ENCODE assay signal across 17 mouse cellular contexts in genomic region chr3:104769135-104769534, GRCm38 (mm10). TPM values are rescaled to one million over a fixed set of nuclear protein-coding genes. Genes with fewer than 3 reads are reported as not detected.
"Had no signal": no experiment of that assay in that cellular context is flagged by ENCODE, and none has a peak within 500 bp of the region (broad histone marks: within the 10 kb centered on the region; RNA-seq: fewer than 3 reads in every experiment).

No protein-coding gene starts in this region.

- H3K4me3 ChIP-seq: left cerebral cortex, adult 2 months; limb, embryonic 15.5 days; megakaryocyte, embryonic 14.5 days; midbrain, embryonic 13.5 days; myocyte; neural tube, embryonic 15.5 days; stomach, embryonic 15.5 days had no signal

- DNase-seq: kidney, adult 8-10 months; lung, embryonic 14.5 days; lung, postnatal 10 days; thymus, adult 2 months; thymus, postnatal 25 days had no signal

- H3K4me2 ChIP-seq: limb, embryonic 15.5 days; lung, embryonic 14.5 days; midbrain, embryonic 13.5 days; neural tube, embryonic 15.5 days; stomach, embryonic 15.5 days had no signal

- H3K9ac ChIP-seq: limb, embryonic 15.5 days; lung, embryonic 14.5 days; midbrain, embryonic 13.5 days; neural tube, embryonic 15.5 days; stomach, embryonic 15.5 days had no signal

- H3K27me3 ChIP-seq: limb, embryonic 15.5 days; neural tube, embryonic 15.5 days; stomach, embryonic 15.5 days had no signal

- H3K4me1 ChIP-seq: midbrain, embryonic 13.5 days; neural tube, embryonic 15.5 days; stomach, embryonic 15.5 days had no signal

- H3K27ac ChIP-seq: left cerebral cortex, adult 2 months; limb, embryonic 15.5 days; macrophage; midbrain, embryonic 13.5 days; neural tube, embryonic 15.5 days; stomach, embryonic 15.5 days had no signal

- H3K36me3 ChIP-seq: limb, embryonic 15.5 days; midbrain, embryonic 13.5 days; neural tube, embryonic 15.5 days; stomach, embryonic 15.5 days had no signal

- H3K9me3 ChIP-seq: limb, embryonic 15.5 days; megakaryocyte, embryonic 14.5 days; midbrain, embryonic 13.5 days; neural tube, embryonic 15.5 days; stomach, embryonic 15.5 days had no signal

- ATAC-seq: intestine, postnatal 0 days; midbrain, embryonic 13.5 days had no signal

RNA-seq across cellular contexts. Expression of gene Fam19a3, which starts 12.5 kb away (rescaled TPM):
- total RNA-seq: layer of hippocampus, postnatal 25 days; left cerebral cortex, postnatal 14 days had no signal
- polyA plus RNA-seq: lung, embryonic 14.5 days; macrophage; midbrain, embryonic 13.5 days; myocyte; neural tube, embryonic 11.5 days had no signal
